Mouse (Mus musculus): Measurements from ENCODE around the gene Polr1c. TPM values are rescaled to one million over a fixed set of nuclear protein-coding genes. Genes with fewer than 3 reads are reported as not detected.

Polr1c gene
- polyA plus RNA-seq, 2 experiments from 2014 or later: 86.1 to 118 TPM

- peak; percentile 5 for ATAC-seq
Observed at GRCm38 (mm10) chr17:46203078-46203477, 44.8 kb downstream of the Polr1c start.

GRCm38 (mm10) chr17:46202421-46203071, 45.3 kb downstream of the Polr1c start, which contains the start of the genes Polh and Xpo5:
TSS of gene Polh (minus strand) at chr17:46202645.
TSS of gene Xpo5 (plus strand) at chr17:46202782.
- peak; percentile 87 for ATAC-seq

GRCm38 (mm10) chr17:46201151-46201550, 46.7 kb downstream of the Polr1c start:
- ATAC-seq: no peak

Other genes starting within 250 kb of the Polr1c start
- not detected for gene Vegfa, start 215.7 kb downstream of the Polr1c start, polyA plus RNA-seq (2017; shearing (Covaris generic))
- gene Mrps18a, start 137.1 kb downstream of the Polr1c start, polyA plus RNA-seq (2017; shearing (Covaris generic)): 100 to 1,000 TPM; 101 to 132 TPM
- gene Rsph9, start 103.8 kb downstream of the Polr1c start, polyA plus RNA-seq (2017; shearing (Covaris generic)): 1 to 10 TPM; 1.5 TPM
- gene Mad2l1bp, start 94.5 kb downstream of the Polr1c start, polyA plus RNA-seq (2017; shearing (Covaris generic)): 10 to 100 TPM; 59.6 to 59.9 TPM
- 10 to 100 TPM; 39.6 to 55.7 TPM for gene Gtpbp2, start 87.0 kb downstream of the Polr1c start, polyA plus RNA-seq (2017; shearing (Covaris generic))
- 1 to 10 TPM; 8.3 to 10.0 TPM for gene Polh, start 45.4 kb downstream of the Polr1c start, polyA plus RNA-seq (2017; shearing (Covaris generic))
- 10 to 100 TPM; 21.3 to 29.8 TPM for gene Xpo5, start 45.3 kb downstream of the Polr1c start, polyA plus RNA-seq (2017; shearing (Covaris generic))
- 10 to 100 TPM; 56.0 to 56.2 TPM for gene Yipf3, start within 50 bp of the Polr1c start, polyA plus RNA-seq (2017; shearing (Covaris generic))
- under 1 TPM in 1 of 2 experiments, not detected in 1; 0.42 TPM for gene Lrrc73, start 5.5 kb upstream of the Polr1c start, polyA plus RNA-seq (2017; shearing (Covaris generic))
- 10 to 100 TPM; 22.5 to 24.1 TPM for gene Tjap1, start 35.0 kb upstream of the Polr1c start, polyA plus RNA-seq (2017; shearing (Covaris generic))
- not detected for gene Dlk2, start 49.4 kb upstream of the Polr1c start, polyA plus RNA-seq (2017; shearing (Covaris generic))
- gene Abcc10, start 80.3 kb upstream of the Polr1c start, polyA plus RNA-seq (2017; shearing (Covaris generic)): 1 to 10 TPM; 2.4 to 4.3 TPM
- gene Zfp318, start 135.7 kb upstream of the Polr1c start, polyA plus RNA-seq (2017; shearing (Covaris generic)): 1 to 10 TPM; 5.4 TPM
- gene Crip3, start 180.9 kb upstream of the Polr1c start, polyA plus RNA-seq (2017; shearing (Covaris generic)): not detected
- not detected for gene Slc22a7, start 190.4 kb upstream of the Polr1c start, polyA plus RNA-seq (2017; shearing (Covaris generic))
- 1 to 10 TPM in 1 of 2 experiments, under 1 TPM in 1; 0.49 to 1.5 TPM for gene Ttbk1, start 239.6 kb upstream of the Polr1c start, polyA plus RNA-seq (2017; shearing (Covaris generic))
- 10 to 100 TPM; 11.1 to 13.4 TPM for gene Dnph1, start 248.7 kb upstream of the Polr1c start, polyA plus RNA-seq (2017; shearing (Covaris generic))